Comparison of ENCODE assay signal across 16 mouse cellular contexts in the genomic region with DNA sequence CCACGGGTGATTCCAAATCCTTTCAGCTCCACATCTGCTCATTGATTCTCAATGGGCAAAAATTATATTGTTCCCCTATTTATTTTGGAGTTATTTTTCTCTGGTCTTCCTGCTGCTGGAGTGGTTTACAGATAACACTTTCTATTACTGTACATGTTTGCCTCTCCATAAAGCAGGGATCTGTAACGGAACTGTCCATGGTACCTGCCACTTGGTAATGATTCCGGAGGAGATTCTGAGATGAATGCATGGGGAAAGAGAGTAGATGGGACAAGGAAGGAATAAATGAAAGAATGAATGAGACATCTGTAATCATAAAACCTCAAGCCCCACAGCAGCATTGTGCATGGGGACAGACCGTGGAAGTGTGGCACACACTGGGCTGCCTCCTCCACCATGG.
DNase-seq lines count a peak whose midpoint lies in the region; ATAC-seq and TF ChIP-seq lines count a peak whose summit lies in the region.
"Had no signal": no experiment of that assay in that cellular context is flagged by ENCODE, and none has a peak within 500 bp of the region (broad histone marks: within the 10 kb centered on the region; RNA-seq: fewer than 3 reads in every experiment).

No protein-coding gene starts in this region.

- intact Hi-C loops in left cerebral cortex, adult 2 months (cut with DNase I), result loop anchor here (5.0 kb wide), 1 partner anchor 287 kb away; no protein-coding TSS in a partner anchor

- ATAC-seq in limb, embryonic 11.5 days (ENCODE audit: insufficient number of reproducible peaks, low FRiP score, low TSS enrichment, low read depth), result no peak
- ATAC-seq: intestine, embryonic 16.5 days; Patski had no signal

- H3K4me1 ChIP-seq in limb, embryonic 11.5 days (ENCODE audit: control insufficient read depth, insufficient read depth, low read length), result no peaks in the 10 kb centered on the region
- no peaks in the 10 kb centered on the region; the same call in 1 of the 2 replicates for H3K4me1 ChIP-seq in hindbrain, embryonic 10.5 days (replicated peaks)
- H3K4me1 ChIP-seq: liver, embryonic 13.5 days; midbrain, embryonic 12.5 days; neural tube, embryonic 13.5 days had no signal

- no peaks in the 10 kb centered on the region for H3K9me3 ChIP-seq in limb, embryonic 11.5 days (ENCODE audit: control insufficient read depth, low read length)
- no peaks in the 10 kb centered on the region for H3K9me3 ChIP-seq in hindbrain, embryonic 10.5 days
- H3K9me3 ChIP-seq: liver, embryonic 13.5 days; midbrain, embryonic 12.5 days; neural tube, embryonic 13.5 days had no signal

- DNase-seq in adrenal gland, postnatal 36 days, result peak; percentile 23 to 44
- no peak for DNase-seq in adrenal gland, postnatal 25 days
- no peak for DNase-seq in left cerebral cortex, adult 2 months (ENCODE audit: extremely low spot score in 1 of 2, low spot score in 2 of 2)
- no peak for DNase-seq in left cerebral cortex, adult 11 months (ENCODE audit: low spot score)
- DNase-seq in R1 (ENCODE audit: low read depth, low spot score), result peak; percentile 34
- DNase-seq in limb, embryonic 11.5 days (ENCODE audit: low spot score), result peak; percentile 66
- DNase-seq in ovary, adult 18-20 months (ENCODE audit: low spot score), result no peak
- no peak for DNase-seq in hindbrain, embryonic 10.5 days (ENCODE audit: low spot score)
- DNase-seq: B cell, adult 2 months; cerebellum, postnatal 14 days; liver, embryonic 13.5 days; right cerebral cortex, postnatal 4 days had no signal

- no peak for TF ChIP-seq CTCF in left cerebral cortex, adult 2 months (IDR thresholded peaks at IDR 0.05)

- no peak overlapping the region for H3K4me3 ChIP-seq in left cerebral cortex, adult 2 months
- H3K4me3 ChIP-seq in limb, embryonic 11.5 days (ENCODE audit: low read depth, low read length), result no peak overlapping the region
- H3K4me3 ChIP-seq in hindbrain, embryonic 10.5 days, result no peak overlapping the region
- H3K4me3 ChIP-seq: liver, embryonic 13.5 days; midbrain, embryonic 12.5 days; neural tube, embryonic 13.5 days had no signal

- H3K4me2 ChIP-seq in limb, embryonic 11.5 days (ENCODE audit: low read depth, severe bottlenecking), result no peak overlapping the region
- H3K4me2 ChIP-seq: liver, embryonic 13.5 days; midbrain, embryonic 12.5 days; neural tube, embryonic 13.5 days had no signal

- no peaks in the 10 kb centered on the region for H3K27me3 ChIP-seq in limb, embryonic 11.5 days (ENCODE audit: control insufficient read depth, insufficient read depth, low read length)
- no peaks in the 10 kb centered on the region for H3K27me3 ChIP-seq in hindbrain, embryonic 10.5 days (ENCODE audit: insufficient read depth, poor library complexity, severe bottlenecking)
- H3K27me3 ChIP-seq: liver, embryonic 13.5 days; midbrain, embryonic 12.5 days; neural tube, embryonic 13.5 days had no signal

- H3K9ac ChIP-seq in limb, embryonic 11.5 days (ENCODE audit: low read length), result no peak overlapping the region
- H3K9ac ChIP-seq: liver, embryonic 13.5 days; midbrain, embryonic 12.5 days; neural tube, embryonic 13.5 days had no signal

- 75% methylated on average over 4 of the region's 4 CpGs for WGBS in limb, embryonic 11.5 days
- 68% methylated on average over 4 of the region's 4 CpGs for WGBS in hindbrain, embryonic 10.5 days

- H3K36me3 ChIP-seq in limb, embryonic 11.5 days (ENCODE audit: control insufficient read depth, insufficient read depth, low read length), result no peaks in the 10 kb centered on the region
- H3K36me3 ChIP-seq in hindbrain, embryonic 10.5 days, result no peaks in the 10 kb centered on the region
- H3K36me3 ChIP-seq: liver, embryonic 13.5 days; midbrain, embryonic 12.5 days; neural tube, embryonic 13.5 days had no signal

- H3K27ac ChIP-seq in left cerebral cortex, adult 2 months, result 0 out of 2 replicates have a peak overlapping the region, but pooled peaks have one; percentile 42
- no peak overlapping the region for H3K27ac ChIP-seq in limb, embryonic 11.5 days (replicated peaks; ENCODE audit: low read depth, low read length)
- H3K27ac ChIP-seq in hindbrain, embryonic 10.5 days, result no peak overlapping the region
- H3K27ac ChIP-seq: liver, embryonic 13.5 days; midbrain, embryonic 12.5 days; neural tube, embryonic 13.5 days had no signal

Comparison
In these comparisons a context has a peak if more than half of its experiments do, and no peak if none do; other contexts are left out.
1. DNase-seq: peak in adrenal gland, postnatal 36 days (2 of 2), R1 (single experiment) and limb, embryonic 11.5 days (single experiment); none in adrenal gland, postnatal 25 days (single experiment), left cerebral cortex, adult 2 months (0 of 2), left cerebral cortex, adult 11 months (single experiment), ovary, adult 18-20 months (single experiment) and hindbrain, embryonic 10.5 days (single experiment).